Mouse (Mus musculus) myocyte (in vitro differentiated cells): ENCODE results near the gene Lrrk1. TPM values are rescaled to one million over a fixed set of nuclear protein-coding genes. Genes with fewer than 3 reads are reported as not detected.

Source experiments
- H3K27me3 ChIP-seq: one replicate; pipeline ENCODE4 v1.6.1; 2011; ENCODE audit not compliant: control insufficient read depth, insufficient read depth, insufficient read length
- H3K36me3 ChIP-seq: one replicate; pipeline ENCODE4 v1.6.1; 2011; ENCODE audit not compliant: control insufficient read depth, insufficient read depth
- H3K4me2 ChIP-seq: one replicate; pipeline ENCODE4 v1.6.1; 2011; ENCODE audit warnings: low read depth, control low read depth
- H3K4me3 ChIP-seq: one replicate; pipeline ENCODE4 v1.5.1; 2011; ENCODE audit warnings: mild to moderate bottlenecking, control low read depth, moderate library complexity
- H3K79me2 ChIP-seq: one replicate; pipeline ENCODE4 v1.6.1; 2011; ENCODE audit not compliant: control insufficient read depth, insufficient read depth
- H3ac ChIP-seq: one replicate; pipeline ENCODE4 v1.6.1; 2011; ENCODE audit not compliant: control insufficient read depth, insufficient read length
- CEBPB ChIP-seq: IDR thresholded peaks from 2 replicates; pipeline ENCODE4 v1.6.1; 2011; ENCODE audit warnings: mild to moderate bottlenecking, moderate library complexity; ENCODE audit not compliant: poor library complexity, insufficient read depth, severe bottlenecking
- E2F4 ChIP-seq: IDR thresholded peaks from one replicate; pipeline ENCODE4 v1.6.1; 2011; ENCODE audit warnings: mild to moderate bottlenecking, control low read depth, moderate library complexity; ENCODE audit not compliant: insufficient read depth
- MAX ChIP-seq: IDR thresholded peaks from one replicate; pipeline ENCODE4 v1.6.1; 2011; ENCODE audit warnings: low read depth, mild to moderate bottlenecking, control low read depth
- MYOD1 ChIP-seq, 3 experiments: IDR thresholded peaks; one replicate each; pipeline ENCODE4 v1.6.1; 2011; ENCODE audit warnings: control low read depth in 2 of 3, low read depth in 2 of 3, mild to moderate bottlenecking in 2 of 3, moderate library complexity in 1 of 3; ENCODE audit not compliant: insufficient read length in 2 of 3, control insufficient read depth in 1 of 3
- MYOG ChIP-seq, 3 experiments: IDR thresholded peaks; one replicate each; pipeline ENCODE4 v1.6.1; 2011; ENCODE audit warnings: control low read depth in 2 of 3, low read depth in 2 of 3, mild to moderate bottlenecking in 2 of 3; ENCODE audit not compliant: insufficient read length in 2 of 3, control insufficient read depth in 1 of 3, insufficient read depth in 1 of 3
- POLR2A ChIP-seq: IDR thresholded peaks from one replicate; pipeline ENCODE4 v1.6.1; 2011; ENCODE audit warnings: low read depth, mild to moderate bottlenecking, control low read depth, moderate library complexity; ENCODE audit not compliant: insufficient read length
- POLR2AphosphoS2 ChIP-seq: IDR thresholded peaks from one replicate; pipeline ENCODE4 v1.6.1; 2011; ENCODE audit warnings: low read depth, control low read depth; ENCODE audit not compliant: insufficient read length
- REST ChIP-seq: IDR thresholded peaks from one replicate; pipeline ENCODE4 v1.6.1; 2011; ENCODE audit warnings: mild to moderate bottlenecking, control low read depth, moderate library complexity; ENCODE audit not compliant: insufficient read depth, insufficient read length
- SRF ChIP-seq: IDR thresholded peaks from one replicate; pipeline ENCODE4 v1.6.1; 2011; ENCODE audit warnings: low read depth; ENCODE audit not compliant: control insufficient read depth, insufficient read length
- TCF12 ChIP-seq: IDR thresholded peaks from one replicate; pipeline ENCODE4 v1.6.1; 2011; ENCODE audit warnings: mild to moderate bottlenecking, control low read depth; ENCODE audit not compliant: poor library complexity, insufficient read depth, severe bottlenecking
- TCF3 ChIP-seq: IDR thresholded peaks from one replicate; pipeline ENCODE4 v1.6.1; 2011; ENCODE audit warnings: low read depth, control low read depth; ENCODE audit not compliant: insufficient read length
- USF1 ChIP-seq: IDR thresholded peaks from one replicate; pipeline ENCODE4 v1.6.1; 2011; ENCODE audit warnings: low read depth, mild to moderate bottlenecking, control low read depth, moderate library complexity
- polyA plus RNA-seq: library from polyadenylated mRNA; unstranded; fragments of >200 nt; fragmentation: generic; extraction: Trizol; gene quantifications from one replicate; pipeline ENCODE4 v1.2.1, GENCODE M21; 2012; ENCODE audit warnings: missing spikeins

Gene Lrrk1
- polyA plus RNA-seq, 1 experiment, result 24.8 TPM

GRCm38 (mm10) chr7:66292552-66293376 lies 95.4 kb downstream of the Lrrk1 start:
- H3K79me2 ChIP-seq, result no peaks in the 10 kb centered on the region
- peak overlapping the region; percentile 62 for H3K4me2 ChIP-seq
- peaks cover 22% of the 10 kb centered on the region for H3K36me3 ChIP-seq
- no peak for TF ChIP-seq POLR2A
- TF ChIP-seq CEBPB, result no peak
- TF ChIP-seq SRF, result no peak
- peak; percentile 86 for TF ChIP-seq TCF12
- peak; percentile 19 for TF ChIP-seq TCF3
- peak; percentile 85 to 91 (median 87) for TF ChIP-seq MYOD1 (IDR thresholded peaks at IDR 0.05; ENCODE audit: control insufficient read depth in 1 of 3, insufficient read length in 2 of 3, low read depth in 2 of 3)
- TF ChIP-seq USF1, result no peak
- TF ChIP-seq E2F4, result no peak
- peak in 2 of 3 experiments; percentile 68 to 84 for TF ChIP-seq MYOG (IDR thresholded peaks at IDR 0.05; ENCODE audit: control insufficient read depth in 1 of 3, insufficient read depth in 1 of 3, insufficient read length in 2 of 3, low read depth in 2 of 3)
- no peak for TF ChIP-seq MAX
- TF ChIP-seq POLR2AphosphoS2, result no peak
- TF ChIP-seq REST, result no peak
- no peaks in the 10 kb centered on the region for H3K27me3 ChIP-seq
- H3ac ChIP-seq, result no peak overlapping the region
- H3K4me3 ChIP-seq, result no peak overlapping the region

DNA sequence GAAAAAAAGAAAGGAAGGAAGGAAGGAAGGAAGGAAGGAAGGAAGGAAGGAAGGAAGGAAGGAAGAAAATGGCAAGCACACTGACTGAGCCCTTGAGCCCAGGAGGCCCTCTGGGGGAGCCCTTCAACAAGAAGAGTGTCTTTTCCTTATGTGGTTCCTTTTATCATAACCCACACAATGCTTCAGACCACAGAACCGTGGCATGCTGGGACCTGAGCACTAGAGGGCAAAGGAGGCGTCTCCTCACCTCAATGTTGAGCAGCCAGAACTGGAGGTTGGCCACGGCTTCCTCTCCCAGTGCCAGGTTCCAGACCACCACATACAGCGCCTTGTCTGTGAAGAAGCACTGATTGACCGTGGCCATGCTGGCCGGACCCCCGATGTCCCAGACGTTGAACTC lies 96.1 kb downstream of the Lrrk1 start:
- Histone ChIP-seq H3K36me3 (peaks cover 29% of the 10 kb centered on the region), H3K27me3 (no peaks in the 10 kb centered on the region), H3ac (no peak overlapping the region), H3K4me2 (peak overlapping the region; percentile 24), H3K4me3 (no peak overlapping the region), H3K79me2 (no peaks in the 10 kb centered on the region)
- TF ChIP-seq TCF3 (no peak), MYOG (IDR thresholded peaks at IDR 0.05; ENCODE audit: control insufficient read depth in 1 of 3, insufficient read depth in 1 of 3, insufficient read length in 2 of 3, low read depth in 2 of 3) (no peak), USF1 (no peak), CEBPB (no peak)

GRCm38 (mm10) chr7:66282984-66283612 lies 105.1 kb downstream of the Lrrk1 start:
- no peaks in the 10 kb centered on the region for H3K79me2 ChIP-seq
- no peaks in the 10 kb centered on the region for H3K27me3 ChIP-seq
- H3K4me3 ChIP-seq, result no peak overlapping the region
- H3K4me2 ChIP-seq, result no peak overlapping the region
- TF ChIP-seq CEBPB, result no peak
- no peak for TF ChIP-seq USF1
- no peak for TF ChIP-seq TCF3
- TF ChIP-seq TCF12, result no peak
- TF ChIP-seq MYOG (IDR thresholded peaks at IDR 0.05; ENCODE audit: control insufficient read depth in 1 of 3, insufficient read depth in 1 of 3, insufficient read length in 2 of 3, low read depth in 2 of 3), result no peak
- no peak for TF ChIP-seq E2F4
- TF ChIP-seq REST, result no peak
- H3ac ChIP-seq, result no peak overlapping the region
- peaks cover 29% of the 10 kb centered on the region for H3K36me3 ChIP-seq

DNA sequence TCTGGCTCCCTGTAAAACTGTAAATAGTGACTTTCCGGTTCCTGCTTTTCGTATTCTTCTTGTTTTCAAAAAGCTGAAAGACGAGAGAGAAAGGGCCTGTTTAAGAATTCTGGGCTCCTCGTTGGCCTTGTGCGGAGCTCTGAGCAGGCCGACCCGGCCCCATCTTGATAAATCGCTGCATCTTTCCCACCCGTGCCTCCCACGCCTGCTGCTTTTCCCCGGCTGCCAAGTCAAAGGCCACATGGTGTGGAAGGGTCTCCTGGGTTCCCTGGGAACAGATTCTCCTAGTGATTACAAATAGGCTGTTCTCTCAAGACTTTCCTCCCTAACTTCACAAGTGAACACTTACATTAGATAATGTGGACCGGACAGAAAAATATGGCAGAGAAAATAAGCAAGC lies 105.9 kb downstream of the Lrrk1 start:
- Histone ChIP-seq H3K4me2 (no peak overlapping the region), H3K4me3 (no peak overlapping the region), H3K27me3 (no peaks in the 10 kb centered on the region), H3ac (no peak overlapping the region), H3K36me3 (peaks cover 20% of the 10 kb centered on the region), H3K79me2 (no peaks in the 10 kb centered on the region)
- no peak for TF ChIP-seq CEBPB
- no peak for TF ChIP-seq MYOG (IDR thresholded peaks at IDR 0.05; ENCODE audit: control insufficient read depth in 1 of 3, insufficient read depth in 1 of 3, insufficient read length in 2 of 3, low read depth in 2 of 3)
- no peak for TF ChIP-seq TCF3
- no peak for TF ChIP-seq MYOD1 (IDR thresholded peaks at IDR 0.05; ENCODE audit: control insufficient read depth in 1 of 3, insufficient read length in 2 of 3, low read depth in 2 of 3)
- no peak for TF ChIP-seq REST
- TF ChIP-seq MAX, result no peak
- TF ChIP-seq POLR2AphosphoS2, result no peak
- no peak for TF ChIP-seq SRF
- no peak for TF ChIP-seq USF1
- no peak for TF ChIP-seq TCF12

GRCm38 (mm10) chr7:66278001-66278400 lies 110.1 kb downstream of the Lrrk1 start:
- H3K36me3 ChIP-seq, result no peaks in the 10 kb centered on the region
- no peak overlapping the region for H3K4me2 ChIP-seq
- no peak overlapping the region for H3K4me3 ChIP-seq
- no peaks in the 10 kb centered on the region for H3K79me2 ChIP-seq
- TF ChIP-seq MYOD1 (IDR thresholded peaks at IDR 0.05; ENCODE audit: control insufficient read depth in 1 of 3, insufficient read length in 2 of 3, low read depth in 2 of 3), result no peak
- no peak for TF ChIP-seq TCF12
- TF ChIP-seq E2F4, result no peak
- TF ChIP-seq POLR2A, result no peak
- no peak overlapping the region for H3ac ChIP-seq
- H3K27me3 ChIP-seq, result no peaks in the 10 kb centered on the region
